Mouse (Mus musculus) intestine, embryonic 15.5 days (tissue): ENCODE results near the gene Trim26. TPM values are rescaled to one million over a fixed set of nuclear protein-coding genes. Genes with fewer than 3 reads are reported as not detected.
A peak's percentile ranks its signal among the peaks of the same experiment; 100 is the strongest.
"Not testable (repeated sequence)": the region's sequence is repeated elsewhere in the genome, so short reads cannot be mapped to it uniquely, and the experiment has no call there.

Experiments
- ATAC-seq: fragments of 200-750 bp; cut with Nextera tagmentation; 2 replicates; pipeline ENCODE4 v1.8.0; 2017; ENCODE audit warnings: moderate TSS enrichment, moderate library complexity
- H3K27ac ChIP-seq: fragments of 300-500 bp; sonication (generic); 2 replicates; pipeline ENCODE4 v1.5.1; 2015; ENCODE audit warnings: mild to moderate bottlenecking, inconsistent platforms
- H3K27me3 ChIP-seq: fragments of 300-500 bp; sonication (generic); replicated peaks from 2 replicates; pipeline ENCODE4 v1.6.1; 2015; ENCODE audit warnings: inconsistent platforms
- H3K36me3 ChIP-seq: fragments of 300-500 bp; sonication (generic); 2 replicates; pipeline ENCODE4 v1.6.1; 2015; ENCODE audit warnings: inconsistent platforms
- H3K4me1 ChIP-seq: fragments of 300-500 bp; sonication (generic); replicated peaks from 2 replicates; pipeline ENCODE4 v1.6.1; 2015; ENCODE audit warnings: inconsistent platforms
- H3K4me2 ChIP-seq: fragments of 300-500 bp; sonication (generic); replicated peaks from 2 replicates; pipeline ENCODE4 v1.6.1; 2015; ENCODE audit warnings: mild to moderate bottlenecking, inconsistent platforms
- H3K4me3 ChIP-seq: fragments of 300-500 bp; sonication (generic); replicated peaks from 2 replicates; pipeline ENCODE4 v1.5.1; 2015; ENCODE audit warnings: inconsistent platforms
- H3K9ac ChIP-seq: fragments of 300-500 bp; sonication (generic); 2 replicates; pipeline ENCODE4 v1.6.1; 2015; ENCODE audit warnings: inconsistent platforms
- H3K9me3 ChIP-seq: fragments of 300-500 bp; sonication (generic); 2 replicates; pipeline ENCODE4 v1.6.1; 2016; ENCODE audit warnings: inconsistent platforms
- WGBS: fragments of 180-500 bp; shearing (Covaris S2); methylation state at CpG from one replicate; pipeline ENCODE4 v1.1.7; 2015; 5-methylcytosine and 5-hydroxymethylcytosine counted together
- polyA plus RNA-seq: library from polyadenylated mRNA; unstranded; fragments of >200 nt; fragmentation: Nextera tagmentation; extraction: Ambion mirVana; gene quantifications from 2 replicates; pipeline ENCODE4 v1.2.1, GENCODE M21; 2015

Gene Trim26
- polyA plus RNA-seq, 1 experiment from 2014 or later = 41.5 TPM

DNA sequence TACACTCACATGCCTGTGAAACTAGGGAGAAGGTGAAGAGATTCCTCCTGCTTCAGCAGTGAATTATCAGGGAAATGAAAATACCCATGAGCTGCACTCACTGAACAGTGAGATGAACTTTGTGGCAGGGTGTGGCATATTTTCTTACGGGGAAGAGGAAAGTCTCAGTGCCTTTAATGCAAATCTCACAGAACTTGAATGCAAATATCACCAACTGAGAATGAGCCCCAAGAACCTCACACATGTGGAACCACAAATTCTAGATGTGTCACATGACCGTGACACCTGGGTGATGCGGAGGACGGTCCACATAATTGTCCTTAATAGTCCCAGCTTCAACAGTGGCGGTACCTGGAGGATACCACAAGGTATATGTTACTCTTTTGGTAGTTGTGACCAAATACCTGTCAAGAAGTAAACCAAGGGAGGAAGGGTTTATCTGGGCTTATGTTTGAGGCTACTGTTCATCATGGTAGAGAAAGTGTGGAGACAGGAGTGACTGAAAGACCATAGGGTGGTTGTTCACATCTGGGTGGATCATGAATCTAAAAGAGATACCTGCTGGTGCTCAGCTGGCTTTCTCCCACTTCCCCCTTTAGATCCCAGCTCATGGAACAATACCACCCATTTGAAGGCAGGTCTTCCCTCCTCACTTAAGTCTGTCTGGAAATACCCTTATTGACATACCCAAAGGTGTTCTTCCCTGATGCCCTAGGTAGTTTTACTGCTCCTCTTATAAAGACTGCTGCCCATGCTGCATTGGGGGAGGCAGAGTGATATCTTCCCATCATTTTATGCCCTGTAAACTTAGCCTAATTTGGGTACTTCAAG is 53.4 kb downstream of the Trim26 start, which contains the start of gene Trim40:
Gene Trim40 (minus strand): TSS at position 51 of the 831 bp plus-strand sequence.
- Histone ChIP-seq H3K36me3 (no peaks in the 10 kb centered on the region), H3K9ac (no peak within 1 kb of the TSS), H3K27ac (no peak within 1 kb of the TSS), H3K9me3 (no peaks in the 10 kb centered on the region), H3K4me3 (no peak within 1 kb of the TSS), H3K4me2 (no peak within 1 kb of the TSS), H3K27me3 (no peaks in the 10 kb centered on the region), H3K4me1 (no peaks in the 10 kb centered on the region)
- ATAC-seq = peak; percentile 31
- 76% methylated on average over 5 of the region's 5 CpGs for WGBS

DNA sequence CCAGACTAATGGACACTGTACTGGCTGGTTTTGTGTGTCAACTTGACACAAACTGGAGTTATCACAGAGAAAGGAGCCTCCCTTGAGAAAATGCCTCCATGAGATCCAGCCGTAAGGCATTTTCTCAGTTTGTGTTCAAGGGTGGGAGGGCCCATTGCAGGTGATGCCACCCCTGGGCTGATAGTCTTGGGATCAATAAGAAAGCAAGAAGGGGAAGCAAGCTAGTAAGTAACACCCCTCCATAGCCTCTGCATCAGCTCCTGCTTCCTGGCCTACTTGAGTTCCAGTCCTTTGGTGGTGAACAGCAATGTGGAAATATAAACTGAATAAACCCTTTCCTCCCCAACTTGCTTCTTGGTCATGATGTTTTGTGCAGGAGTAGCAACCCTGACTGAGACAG is 54.6 kb downstream of the Trim26 start:
- H3K9me3 ChIP-seq, H3K9ac ChIP-seq, H3K4me2 ChIP-seq, H3K27me3 ChIP-seq, H3K4me3 ChIP-seq, ATAC-seq, H3K4me1 ChIP-seq, H3K36me3 ChIP-seq: not testable (repeated sequence)
- H3K27ac ChIP-seq = 0 out of 2 replicates have a peak overlapping the region, but pooled peaks have one; percentile 3
- WGBS = 81% methylated on average over 1 of the region's 1 CpGs

DNA sequence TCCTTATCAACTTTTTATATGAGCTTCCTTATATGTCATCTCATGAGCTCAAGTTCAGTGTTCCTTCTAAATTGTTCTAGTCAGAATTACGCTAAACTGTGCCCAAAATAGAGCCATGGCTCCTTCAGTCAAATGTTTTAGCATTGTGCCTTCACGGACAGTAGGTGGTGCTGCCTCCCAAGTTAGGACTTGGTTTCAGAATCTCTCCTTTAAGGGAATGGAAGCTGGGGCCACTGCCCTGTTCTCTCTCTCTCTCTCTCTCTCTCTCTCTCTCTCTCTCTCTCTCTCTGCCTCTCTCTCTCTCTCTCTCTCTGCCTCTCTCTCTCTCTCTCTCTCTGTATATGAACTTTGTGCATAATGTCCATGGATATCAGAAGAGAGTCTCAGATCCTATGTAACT is 55.4 kb downstream of the Trim26 start:
- ATAC-seq = no peak
- 16% methylated on average over 2 of the region's 2 CpGs for WGBS
- H3K4me3 ChIP-seq = no peak overlapping the region
- H3K9ac ChIP-seq = no peak overlapping the region
- no peaks in the 10 kb centered on the region for H3K36me3 ChIP-seq
- H3K4me1 ChIP-seq = no peaks in the 10 kb centered on the region
- H3K27me3 ChIP-seq = no peaks in the 10 kb centered on the region
- H3K27ac ChIP-seq = no peak overlapping the region
- H3K4me2 ChIP-seq = no peak overlapping the region
- no peaks in the 10 kb centered on the region for H3K9me3 ChIP-seq

DNA sequence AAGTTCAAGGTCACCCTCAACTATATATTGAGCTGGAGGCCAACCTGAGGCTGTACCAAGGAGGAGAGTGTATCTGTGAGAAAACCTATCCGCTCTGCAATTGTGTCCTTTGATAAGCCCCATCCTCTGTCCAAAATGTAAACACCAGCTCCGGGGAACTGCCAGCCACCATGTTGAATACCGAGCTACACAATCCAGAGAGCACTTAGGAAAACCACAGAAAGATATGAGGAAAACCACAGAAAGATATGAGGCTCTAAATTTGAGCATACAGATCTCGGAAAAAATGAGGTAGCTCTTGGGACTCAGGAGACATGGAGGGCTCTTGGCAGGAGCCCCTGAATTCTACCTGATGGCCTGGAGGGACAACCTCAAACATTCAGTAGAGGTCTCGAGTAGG is 56.5 kb downstream of the Trim26 start:
- ATAC-seq = no peak
- H3K4me2 ChIP-seq = no peak overlapping the region
- H3K27ac ChIP-seq = 0 out of 2 replicates have a peak overlapping the region, but pooled peaks have one; percentile 9
- no peak overlapping the region for H3K4me3 ChIP-seq
- H3K9ac ChIP-seq = no peak overlapping the region
- WGBS = 59% methylated on average over 5 of the region's 5 CpGs
- H3K36me3 ChIP-seq = no peaks in the 10 kb centered on the region
- no peaks in the 10 kb centered on the region for H3K4me1 ChIP-seq
- no peaks in the 10 kb centered on the region for H3K27me3 ChIP-seq
- H3K9me3 ChIP-seq = no peaks in the 10 kb centered on the region

DNA sequence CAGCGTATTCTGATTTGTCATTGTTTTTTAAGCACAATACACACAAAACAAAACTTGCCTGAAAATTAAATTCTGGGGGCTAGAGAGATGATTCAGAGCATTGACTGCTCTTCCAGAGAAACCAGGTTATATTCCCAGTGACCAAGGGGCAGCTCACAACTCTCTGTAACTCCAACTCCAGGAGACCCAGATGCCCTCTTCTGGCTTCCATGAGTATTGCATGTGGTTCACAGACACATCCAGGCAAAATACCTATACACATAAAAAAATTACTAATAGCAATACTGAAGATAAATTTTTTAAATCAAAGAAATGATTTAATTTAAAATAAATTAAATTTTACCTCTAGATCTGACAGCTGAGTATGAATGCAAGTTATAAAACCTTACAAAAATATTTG is 59.6 kb downstream of the Trim26 start:
- Histone ChIP-seq H3K4me1 (no peaks in the 10 kb centered on the region), H3K4me2 (no peak overlapping the region), H3K4me3 (no peak overlapping the region), H3K27me3 (no peaks in the 10 kb centered on the region), H3K27ac (no peak overlapping the region), H3K9ac (no peak overlapping the region), H3K36me3 (no peaks in the 10 kb centered on the region), H3K9me3 (no peaks in the 10 kb centered on the region)
- 84% methylated on average over 1 of the region's 1 CpGs for WGBS
- no peak for ATAC-seq

DNA sequence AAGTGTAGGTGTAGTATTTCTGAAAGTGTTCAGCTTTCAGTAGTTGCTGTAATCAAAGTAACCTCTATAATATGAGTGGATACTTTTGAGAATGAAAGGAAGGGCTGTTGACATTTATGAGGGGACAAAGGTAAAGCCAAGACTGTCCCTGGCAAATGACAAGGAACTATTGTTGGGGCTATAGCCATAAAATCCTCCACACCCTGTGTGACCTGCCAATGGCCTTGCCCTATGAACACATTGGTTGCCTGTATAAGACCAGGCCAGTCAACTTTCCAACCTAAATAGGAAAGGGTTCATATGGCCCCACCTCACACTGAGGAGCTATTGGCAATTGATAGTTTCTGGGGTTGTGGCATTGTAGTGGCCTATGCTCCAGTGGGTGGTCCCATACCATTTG is 60.1 kb downstream of the Trim26 start:
- Histone ChIP-seq H3K9ac (no peak overlapping the region), H3K4me3 (no peak overlapping the region), H3K27ac (peak overlapping the region; percentile 89), H3K9me3 (no peaks in the 10 kb centered on the region), H3K27me3 (no peaks in the 10 kb centered on the region), H3K36me3 (no peaks in the 10 kb centered on the region), H3K4me1 (no peaks in the 10 kb centered on the region), H3K4me2 (peak overlapping the region; percentile 38; the same call in 1 of the 2 replicates)
- ATAC-seq = peak; percentile 85

DNA sequence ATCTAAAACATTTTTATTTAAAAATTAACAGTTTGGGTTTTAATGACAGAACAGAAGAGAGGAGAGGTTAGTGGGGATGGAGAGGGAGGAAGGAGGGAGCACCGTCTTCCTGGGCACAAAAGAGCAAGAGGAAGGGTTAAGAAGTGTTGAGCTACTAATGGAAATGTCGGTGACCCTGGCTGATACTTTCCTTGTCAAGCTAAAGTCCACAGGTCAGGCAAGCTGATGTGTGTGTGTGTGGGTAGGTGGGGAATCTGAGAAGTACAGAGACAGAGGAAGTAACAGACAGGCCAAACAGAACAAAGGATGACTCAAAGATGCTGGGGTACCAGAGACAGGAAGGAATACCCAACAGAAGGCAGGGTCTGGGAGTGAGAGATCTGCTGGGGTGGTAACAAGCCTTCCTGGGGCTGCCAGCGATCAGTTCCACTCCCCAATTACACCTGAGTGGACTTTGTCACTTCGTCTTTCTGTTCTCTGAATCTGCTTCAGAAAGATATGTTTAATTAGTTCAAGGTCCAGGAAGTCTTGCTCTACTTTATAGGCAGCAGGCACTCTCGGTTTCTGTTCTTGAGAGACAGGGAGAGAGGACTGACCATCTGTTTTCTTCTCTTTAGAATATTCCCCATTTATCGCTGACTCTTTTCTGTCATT is 60.7 kb downstream of the Trim26 start, which contains the start of gene Trim31:
Gene Trim31 (plus strand): TSS at position 567 of the 654 bp plus-strand sequence.
- Histone ChIP-seq H3K4me1 (no peaks in the 10 kb centered on the region), H3K27me3 (no peaks in the 10 kb centered on the region), H3K27ac (peak within 1 kb of the TSS; percentile 89), H3K9me3 (no peaks in the 10 kb centered on the region), H3K9ac (0 out of 2 replicates have a peak within 1 kb of the TSS, but pooled peaks have one; percentile 6), H3K4me2 (peak within 1 kb of the TSS; percentile 50), H3K4me3 (peak within 1 kb of the TSS; percentile 24), H3K36me3 (no peaks in the 10 kb centered on the region)
- peak; percentile 71 for ATAC-seq
- 48% methylated on average over 6 of the region's 6 CpGs for WGBS

- peak overlapping the region; percentile 22 for H3K4me3 ChIP-seq
- no peaks in the 10 kb centered on the region for H3K27me3 ChIP-seq
- no peak overlapping the region for H3K9ac ChIP-seq
- ATAC-seq = no peak
- no peaks in the 10 kb centered on the region for H3K4me1 ChIP-seq
- no peaks in the 10 kb centered on the region for H3K9me3 ChIP-seq
- peak overlapping the region; percentile 50 for H3K4me2 ChIP-seq
- 86% methylated on average over 4 of the region's 4 CpGs for WGBS
- H3K36me3 ChIP-seq = no peaks in the 10 kb centered on the region
- H3K27ac ChIP-seq = no peak overlapping the region
Observed at GRCm38 (mm10) chr17:36899376-36899775, 62.4 kb downstream of the Trim26 start.

- Histone ChIP-seq H3K27ac (no peak overlapping the region), H3K27me3 (no peaks in the 10 kb centered on the region), H3K36me3 (no peaks in the 10 kb centered on the region), H3K4me2 (peak overlapping the region; percentile 50), H3K4me1 (no peaks in the 10 kb centered on the region), H3K4me3 (peak overlapping the region; percentile 22), H3K9ac (no peak overlapping the region), H3K9me3 (no peaks in the 10 kb centered on the region)
- 89% methylated on average over 5 of the region's 5 CpGs for WGBS
- ATAC-seq = no peak
Observed at GRCm38 (mm10) chr17:36900001-36900400, 63.1 kb downstream of the Trim26 start.

DNA sequence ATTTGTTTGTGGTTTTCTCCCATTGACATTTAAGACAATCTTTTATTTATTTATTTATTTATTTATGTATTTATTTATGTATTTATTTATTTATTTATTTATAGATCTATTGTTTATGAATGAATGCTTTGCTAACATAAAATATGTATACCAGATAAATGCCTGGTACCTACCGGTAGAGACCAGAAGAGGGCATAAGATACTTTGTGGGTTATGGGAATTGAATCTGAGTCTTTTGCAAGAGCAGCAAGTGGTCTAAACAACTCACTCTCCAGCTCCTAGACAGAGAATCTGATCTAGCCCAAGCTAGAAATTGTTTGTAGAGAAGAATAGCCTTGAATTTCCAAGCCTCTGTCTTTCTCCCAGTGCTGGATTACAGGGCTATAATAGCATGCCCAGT is 63.8 kb downstream of the Trim26 start:
- Histone ChIP-seq H3K9ac (no peak overlapping the region), H3K36me3 (no peaks in the 10 kb centered on the region), H3K27me3 (no peaks in the 10 kb centered on the region), H3K4me3 (no peak overlapping the region), H3K9me3 (no peaks in the 10 kb centered on the region), H3K4me2 (peak overlapping the region; percentile 50), H3K27ac (no peak overlapping the region), H3K4me1 (no peaks in the 10 kb centered on the region)
- no peak for ATAC-seq
- 46% methylated on average over 1 of the region's 1 CpGs for WGBS

GRCm38 (mm10) chr17:36903651-36904050 is 66.7 kb downstream of the Trim26 start:
- H3K36me3 ChIP-seq = no peaks in the 10 kb centered on the region
- ATAC-seq = no peak
- H3K27me3 ChIP-seq = no peaks in the 10 kb centered on the region
- no peak overlapping the region for H3K27ac ChIP-seq
- WGBS = 73% methylated on average over 3 of the region's 3 CpGs
- H3K9ac ChIP-seq = no peak overlapping the region
- no peaks in the 10 kb centered on the region for H3K9me3 ChIP-seq
- no peak overlapping the region for H3K4me2 ChIP-seq
- H3K4me1 ChIP-seq = no peaks in the 10 kb centered on the region
- no peak overlapping the region for H3K4me3 ChIP-seq

DNA sequence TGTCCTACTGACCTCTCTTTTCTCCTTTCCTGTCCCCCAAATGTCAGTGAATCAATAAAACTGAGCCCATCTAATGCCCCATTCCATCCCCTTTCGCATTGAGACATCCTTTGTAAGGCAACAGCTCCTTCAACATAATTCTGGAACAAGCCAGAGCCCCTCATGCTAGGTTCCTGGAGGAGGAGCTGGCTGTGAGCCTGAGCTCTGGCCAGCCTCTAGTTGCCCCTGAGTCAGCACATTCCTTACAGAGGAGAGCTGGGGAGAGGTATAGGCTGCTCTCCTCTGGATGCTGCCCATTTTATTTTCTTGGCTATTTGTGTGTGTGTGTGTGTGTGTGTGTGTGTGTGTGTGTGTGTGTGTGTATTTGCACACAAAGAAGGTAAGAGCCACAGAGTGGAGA is 71.3 kb downstream of the Trim26 start:
- Histone ChIP-seq H3K36me3 (no peaks in the 10 kb centered on the region), H3K9me3 (no peaks in the 10 kb centered on the region), H3K4me3 (no peak overlapping the region), H3K4me1 (no peaks in the 10 kb centered on the region), H3K4me2 (no peak overlapping the region), H3K27ac (no peak overlapping the region), H3K9ac (no peak overlapping the region), H3K27me3 (no peaks in the 10 kb centered on the region)
- 0 out of 2 replicates have a peak, but pooled peaks have one; percentile 42 for ATAC-seq
- 50% methylated on average over 1 of the region's 1 CpGs for WGBS
